Mouse (Mus musculus) neural tube, embryonic 13.5 days (tissue): ENCODE data around the gene Cr1l. TPM values are rescaled to one million over a fixed set of nuclear protein-coding genes. Genes with fewer than 3 reads are reported as not detected.
A peak's percentile ranks its signal among the peaks of the same experiment; 100 is the strongest.

Source experiments
- ATAC-seq: fragments of 200-750 bp; cut with Nextera tagmentation; 2 replicates; pipeline ENCODE4 v1.8.0; 2017; ENCODE audit warnings: low read depth, mild to moderate bottlenecking, moderate TSS enrichment, moderate library complexity
- H3K27ac ChIP-seq: fragments of 300-500 bp; sonication (generic); replicated peaks from 2 replicates; pipeline ENCODE4 v1.5.1; 2015; ENCODE audit warnings: moderate library complexity, mild to moderate bottlenecking, inconsistent platforms
- H3K27me3 ChIP-seq: fragments of 300-500 bp; sonication (generic); 2 replicates; pipeline ENCODE4 v1.6.1; 2015; ENCODE audit warnings: mild to moderate bottlenecking, inconsistent platforms
- H3K36me3 ChIP-seq: fragments of 300-500 bp; sonication (generic); 2 replicates; pipeline ENCODE4 v1.6.1; 2015; ENCODE audit warnings: mild to moderate bottlenecking, inconsistent platforms
- H3K4me1 ChIP-seq: fragments of 300-500 bp; sonication (generic); replicated peaks from 2 replicates; pipeline ENCODE4 v1.6.1; 2015; ENCODE audit warnings: inconsistent platforms
- H3K4me2 ChIP-seq: fragments of 300-500 bp; sonication (generic); 2 replicates; pipeline ENCODE4 v1.6.1; 2015; ENCODE audit warnings: inconsistent platforms, mild to moderate bottlenecking, moderate library complexity
- H3K4me3 ChIP-seq: fragments of 300-500 bp; sonication (generic); 2 replicates; pipeline ENCODE4 v1.5.1; 2015; ENCODE audit warnings: mild to moderate bottlenecking, inconsistent platforms
- H3K9ac ChIP-seq: fragments of 300-500 bp; sonication (generic); 2 replicates; pipeline ENCODE4 v1.6.1; 2015; ENCODE audit warnings: moderate library complexity, mild to moderate bottlenecking, inconsistent platforms
- H3K9me3 ChIP-seq: fragments of 300-500 bp; sonication (generic); 2 replicates; pipeline ENCODE4 v1.6.1; 2016; ENCODE audit warnings: inconsistent platforms
- WGBS: fragments of 180-500 bp; shearing (Covaris S2); methylation state at CpG from one replicate; pipeline ENCODE4 v1.1.7; 2015; 5-methylcytosine and 5-hydroxymethylcytosine counted together
- polyA plus RNA-seq: library from polyadenylated mRNA; unstranded; fragments of >200 nt; fragmentation: Nextera tagmentation; extraction: Ambion mirVana; gene quantifications from 2 replicates; pipeline ENCODE4 v1.2.1, GENCODE M21; 2015

The Cr1l gene
- 31.3 and 35.7 TPM in 2 replicates for polyA plus RNA-seq

GRCm38 (mm10) chr1:195130953-195131674 lies at the start of gene Cr1l:
Cr1l (minus strand) TSS chr1:195131586.
- Histone ChIP-seq H3K9ac (peak within 1 kb of the TSS; percentile 86), H3K4me3 (peak within 1 kb of the TSS; percentile 63), H3K9me3 (no peaks in the 10 kb centered on the region), H3K36me3 (0 out of 2 replicates have a peak, but pooled peaks cover 3% of the 10 kb centered on the region), H3K27ac (peak within 1 kb of the TSS; percentile 92), H3K4me1 (peaks cover 23% of the 10 kb centered on the region), H3K27me3 (no peaks in the 10 kb centered on the region), H3K4me2 (peak within 1 kb of the TSS; percentile 64)
- peak; percentile 100 for ATAC-seq
- WGBS = under 1% methylated on average over 31 of the region's 31 CpGs

- Histone ChIP-seq H3K9ac (peak within 1 kb of the TSS; percentile 62), H3K9me3 (no peaks in the 10 kb centered on the region), H3K27ac (no peak within 1 kb of the TSS), H3K4me3 (peak within 1 kb of the TSS; percentile 32), H3K4me2 (peak within 1 kb of the TSS; percentile 66), H3K27me3 (no peaks in the 10 kb centered on the region), H3K36me3 (no peaks in the 10 kb centered on the region), H3K4me1 (peaks cover 6% of the 10 kb centered on the region)
- peak; percentile 94 for ATAC-seq
- 9% methylated on average over 20 of the region's 20 CpGs for WGBS
Observed at GRCm38 (mm10) chr1:195175980-195176931, 44.9 kb upstream of the Cr1l start, which contains the start of gene Cr2. Cr2 (minus strand) TSS chr1:195176716.

GRCm38 (mm10) chr1:195164996-195165755 lies 33.8 kb upstream of the Cr1l start:
- H3K27ac ChIP-seq = no peak overlapping the region
- ATAC-seq = no peak
- H3K4me2 ChIP-seq = no peak overlapping the region
- WGBS = 84% methylated on average over 9 of the region's 9 CpGs
- no peaks in the 10 kb centered on the region for H3K9me3 ChIP-seq
- no peaks in the 10 kb centered on the region for H3K4me1 ChIP-seq
- H3K4me3 ChIP-seq = no peak overlapping the region
- no peaks in the 10 kb centered on the region for H3K36me3 ChIP-seq
- H3K27me3 ChIP-seq = no peaks in the 10 kb centered on the region
- H3K9ac ChIP-seq = no peak overlapping the region

- H3K9me3 ChIP-seq = no peaks in the 10 kb centered on the region
- 66% methylated on average over 3 of the region's 3 CpGs for WGBS
Observed at GRCm38 (mm10) chr1:195132070-195132469, 684 bp upstream of the Cr1l start.

GRCm38 (mm10) chr1:195131675-195132015 lies 259 bp upstream of the Cr1l start:
- Histone ChIP-seq H3K27ac (peak overlapping the region; percentile 92), H3K4me2 (peak overlapping the region; percentile 64), H3K9ac (peak overlapping the region; percentile 86), H3K9me3 (no peaks in the 10 kb centered on the region), H3K27me3 (no peaks in the 10 kb centered on the region), H3K4me1 (peaks cover 23% of the 10 kb centered on the region), H3K4me3 (peak overlapping the region; percentile 63), H3K36me3 (0 out of 2 replicates have a peak, but pooled peaks cover 3% of the 10 kb centered on the region)
- 32% methylated on average over 4 of the region's 4 CpGs for WGBS
- no peak for ATAC-seq

More at GRCm38 (mm10) chr1:195132070-195132469, 684 bp upstream of the Cr1l start:
- H3K27me3 ChIP-seq = no peaks in the 10 kb centered on the region
- no peak for ATAC-seq
- no peak overlapping the region for H3K9ac ChIP-seq
- peaks cover 23% of the 10 kb centered on the region for H3K4me1 ChIP-seq
- H3K4me3 ChIP-seq = peak overlapping the region; percentile 63
- H3K27ac ChIP-seq = peak overlapping the region; percentile 92; the same call in 1 of the 2 replicates
- H3K4me2 ChIP-seq = peak overlapping the region; percentile 64
- 0 out of 2 replicates have a peak, but pooled peaks cover 3% of the 10 kb centered on the region for H3K36me3 ChIP-seq

DNA sequence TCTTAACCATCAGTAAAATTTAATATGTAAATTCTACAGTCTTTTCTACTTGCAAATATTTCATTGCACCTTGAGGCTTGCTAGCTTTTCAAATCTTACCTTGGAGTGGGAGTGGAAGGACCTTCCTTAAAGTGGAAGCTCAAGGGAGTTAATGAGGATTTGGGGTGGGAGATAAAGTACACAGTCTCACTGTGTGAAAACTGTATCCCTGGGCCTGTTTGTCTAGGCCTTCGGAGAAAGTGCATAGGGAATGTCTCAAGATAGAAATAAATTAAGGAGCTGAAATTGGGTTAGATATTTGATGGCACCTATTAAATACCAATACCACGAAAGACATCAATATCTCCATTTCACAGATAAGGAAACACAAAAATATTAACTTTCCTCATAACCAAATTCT lies 907 bp downstream of the Cr1l start:
- H3K4me1 ChIP-seq = peaks cover 23% of the 10 kb centered on the region
- H3K36me3 ChIP-seq = 0 out of 2 replicates have a peak, but pooled peaks cover 3% of the 10 kb centered on the region
- peak; percentile 46; the same call in 1 of the 2 replicates for ATAC-seq
- H3K27ac ChIP-seq = peak overlapping the region; percentile 92
- no peaks in the 10 kb centered on the region for H3K9me3 ChIP-seq
- H3K27me3 ChIP-seq = no peaks in the 10 kb centered on the region
- H3K4me2 ChIP-seq = peak overlapping the region; percentile 64
- H3K4me3 ChIP-seq = peak overlapping the region; percentile 63
- H3K9ac ChIP-seq = peak overlapping the region; percentile 86
- WGBS = 12% methylated on average over 2 of the region's 2 CpGs

DNA sequence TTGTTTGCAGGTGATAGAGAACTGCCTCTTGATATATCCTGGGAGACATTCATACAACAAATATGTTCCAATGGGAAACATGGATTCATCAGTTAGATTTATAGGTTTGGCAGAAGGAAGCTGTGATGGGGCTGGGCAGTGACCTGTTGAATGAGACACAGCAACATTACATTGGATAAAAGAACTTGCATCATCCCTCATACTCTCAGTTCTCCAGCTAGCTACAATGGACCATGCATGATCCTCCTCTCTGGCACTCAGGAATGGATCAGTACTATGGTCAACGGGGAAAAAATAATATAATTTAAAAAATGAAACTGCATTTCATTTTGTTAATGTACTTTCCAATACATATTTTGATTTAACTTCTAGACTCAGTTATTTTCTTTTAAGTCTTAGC lies 1.5 kb downstream of the Cr1l start:
- no peak overlapping the region for H3K4me3 ChIP-seq
- WGBS = 86% methylated on average over 1 of the region's 1 CpGs

GRCm38 (mm10) chr1:195114414-195114813 lies 17.0 kb downstream of the Cr1l start:
- H3K9ac ChIP-seq = no peak overlapping the region
- H3K4me2 ChIP-seq = no peak overlapping the region
- peaks cover 25% of the 10 kb centered on the region for H3K36me3 ChIP-seq
- H3K4me1 ChIP-seq = no peaks in the 10 kb centered on the region
- no peak for ATAC-seq
- no peak overlapping the region for H3K4me3 ChIP-seq
- no peak overlapping the region for H3K27ac ChIP-seq
- H3K9me3 ChIP-seq = no peaks in the 10 kb centered on the region
- 100% methylated on average over 1 of the region's 1 CpGs for WGBS
- no peaks in the 10 kb centered on the region for H3K27me3 ChIP-seq

More for the DNA sequence above, 1.5 kb downstream of the Cr1l start:
- Histone ChIP-seq H3K4me1 (peaks cover 23% of the 10 kb centered on the region), H3K27ac (no peak overlapping the region), H3K9ac (no peak overlapping the region), H3K27me3 (no peaks in the 10 kb centered on the region), H3K36me3 (0 out of 2 replicates have a peak, but pooled peaks cover 3% of the 10 kb centered on the region), H3K9me3 (no peaks in the 10 kb centered on the region), H3K4me2 (peak overlapping the region; percentile 35)
- no peak for ATAC-seq

GRCm38 (mm10) chr1:195113621-195114020 lies 17.8 kb downstream of the Cr1l start:
- no peak overlapping the region for H3K4me3 ChIP-seq
- no peaks in the 10 kb centered on the region for H3K4me1 ChIP-seq
- no peak overlapping the region for H3K27ac ChIP-seq
- H3K27me3 ChIP-seq = no peaks in the 10 kb centered on the region
- 94% methylated on average over 4 of the region's 4 CpGs for WGBS
- H3K36me3 ChIP-seq = peaks cover 25% of the 10 kb centered on the region
- no peak overlapping the region for H3K4me2 ChIP-seq
- H3K9me3 ChIP-seq = no peaks in the 10 kb centered on the region
- H3K9ac ChIP-seq = no peak overlapping the region
- no peak for ATAC-seq

DNA sequence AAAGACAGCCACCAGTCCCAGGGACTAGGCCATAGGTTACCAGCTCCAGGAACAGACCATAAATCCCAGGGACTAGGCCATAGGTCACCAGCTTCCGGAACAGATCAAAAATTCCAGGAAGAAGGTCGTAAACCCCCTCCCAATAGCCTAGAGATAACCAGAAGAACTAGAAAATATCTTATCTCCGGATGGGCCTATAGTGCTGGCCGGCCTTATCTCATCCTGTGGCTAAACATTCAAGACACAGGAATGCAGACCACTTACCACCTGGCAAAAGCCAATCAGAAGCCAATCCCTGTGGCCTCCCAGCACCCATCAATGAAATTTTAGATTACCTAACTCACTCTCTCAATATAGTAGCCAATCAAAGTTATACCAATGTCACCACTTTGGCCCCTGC lies 30.7 kb downstream of the Cr1l start:
- ATAC-seq = no peak
- Histone ChIP-seq H3K27me3 (no peaks in the 10 kb centered on the region), H3K4me2 (no peak overlapping the region), H3K27ac (no peak overlapping the region), H3K9ac (no peak overlapping the region), H3K4me1 (no peaks in the 10 kb centered on the region), H3K36me3 (peaks cover 19% of the 10 kb centered on the region), H3K9me3 (no peaks in the 10 kb centered on the region), H3K4me3 (no peak overlapping the region)
- WGBS = 88% methylated on average over 4 of the region's 4 CpGs

- no peak overlapping the region for H3K27ac ChIP-seq
- H3K27me3 ChIP-seq = no peaks in the 10 kb centered on the region
- H3K36me3 ChIP-seq = peaks cover 18% of the 10 kb centered on the region
- no peak overlapping the region for H3K4me3 ChIP-seq
- H3K4me2 ChIP-seq = no peak overlapping the region
- 91% methylated on average over 1 of the region's 1 CpGs for WGBS
- no peak overlapping the region for H3K9ac ChIP-seq
- H3K9me3 ChIP-seq = no peaks in the 10 kb centered on the region
- no peak for ATAC-seq
- no peaks in the 10 kb centered on the region for H3K4me1 ChIP-seq
Observed at GRCm38 (mm10) chr1:195098004-195098403, 33.4 kb downstream of the Cr1l start.
